Mouse (Mus musculus): ENCODE results near the gene Cdk5.

Cdk5 gene

DNA sequence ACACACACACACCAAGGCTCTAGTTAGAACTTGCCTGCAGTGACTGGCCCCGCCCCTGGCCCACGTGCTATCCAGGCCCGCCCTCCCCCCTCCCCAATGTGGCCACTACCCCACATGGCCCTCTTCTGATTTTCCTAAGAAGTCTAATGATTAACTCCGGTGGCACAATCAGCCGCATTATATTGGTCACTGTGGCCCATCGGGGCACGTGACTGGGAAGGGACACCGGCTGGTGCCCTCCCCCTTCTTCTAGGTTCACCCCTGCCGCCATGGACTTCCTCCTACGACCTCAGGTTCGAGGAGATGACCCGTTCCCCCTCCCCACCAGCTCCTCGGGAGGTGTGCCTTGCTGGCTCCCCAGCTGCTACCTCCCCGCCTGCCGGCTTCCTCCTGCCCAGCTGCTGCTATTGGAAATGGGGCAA is 4.7 kb upstream of the Cdk5 start:
- no peak for DNase-seq (ENCODE audit: low spot score)

DNA sequence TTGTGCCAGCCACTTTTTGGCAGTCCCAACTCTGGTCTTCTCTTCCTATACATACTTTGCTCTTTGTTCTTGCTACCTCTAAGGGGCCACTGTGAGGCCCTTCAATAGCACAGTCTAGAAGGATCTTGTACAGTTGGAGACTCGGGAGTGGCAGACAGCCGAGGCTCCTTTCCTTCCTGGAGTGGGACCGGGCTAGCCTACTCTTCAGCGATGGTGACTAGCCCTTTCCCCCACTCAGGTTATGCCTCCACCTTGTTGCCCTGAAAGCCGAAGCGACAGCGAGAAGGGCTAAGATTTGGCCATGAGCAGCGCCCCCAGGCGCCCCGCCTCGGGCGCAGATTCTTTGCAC is 3.9 kb upstream of the Cdk5 start:
- no peak for DNase-seq (ENCODE audit: low spot score)

DNA sequence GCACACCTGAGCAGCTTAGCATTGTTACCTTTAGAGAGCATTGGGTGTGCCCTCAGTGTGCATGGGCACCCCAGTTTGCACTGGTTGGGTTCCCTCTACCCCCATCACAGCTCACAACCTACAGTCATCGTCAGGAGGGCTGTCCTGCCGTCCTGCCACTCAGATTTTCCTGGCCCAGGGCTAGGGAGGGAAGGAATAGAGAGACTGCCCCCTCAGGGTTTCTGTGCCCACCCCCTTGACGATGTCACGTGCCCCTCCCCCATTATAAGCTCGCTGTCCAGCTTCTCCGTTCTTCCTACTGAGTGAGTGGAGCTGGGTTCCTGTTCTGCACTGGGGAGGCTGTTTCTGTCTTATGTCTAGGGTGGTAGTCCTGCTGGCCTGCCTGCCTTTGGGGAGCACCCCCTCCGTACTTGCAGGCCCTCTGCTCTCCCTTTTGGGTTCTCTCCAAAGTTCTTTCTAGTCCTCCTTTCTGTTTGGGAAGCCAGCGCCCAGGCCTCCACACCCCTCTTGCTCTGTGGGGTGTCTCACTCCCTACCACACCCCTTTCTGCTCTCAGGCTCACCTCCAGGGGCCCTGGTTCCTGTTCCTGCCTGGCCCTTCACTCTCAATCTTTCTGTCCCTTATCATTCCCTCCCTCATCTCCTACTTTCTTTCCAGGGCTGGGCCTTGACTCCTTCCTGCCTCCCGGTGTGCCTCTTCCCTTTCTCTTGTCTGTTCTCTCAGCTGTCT is 3.4 kb upstream of the Cdk5 start:
- DNase-seq (ENCODE audit: low spot score) = no peak

DNA sequence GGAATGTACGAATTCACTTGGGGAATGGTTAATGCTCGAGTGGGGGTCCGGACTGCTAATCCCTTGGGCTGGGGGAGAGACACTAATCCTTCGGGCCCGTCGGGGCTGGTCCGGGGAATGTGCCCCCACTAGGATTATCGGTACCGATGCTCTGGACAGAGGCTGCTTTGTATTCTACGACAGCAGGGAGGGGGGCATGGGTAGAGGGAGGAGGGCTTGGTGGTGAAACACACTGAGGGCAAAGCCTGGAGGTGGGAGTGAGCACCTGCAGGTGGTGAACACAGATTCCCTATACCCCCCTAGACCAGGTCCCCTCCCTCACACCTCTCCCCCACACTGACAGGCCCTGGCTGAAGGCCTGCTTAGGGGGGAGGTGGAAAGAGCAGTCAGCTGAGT is 2.7 kb upstream of the Cdk5 start:
- no peak for DNase-seq (ENCODE audit: low spot score)

DNA sequence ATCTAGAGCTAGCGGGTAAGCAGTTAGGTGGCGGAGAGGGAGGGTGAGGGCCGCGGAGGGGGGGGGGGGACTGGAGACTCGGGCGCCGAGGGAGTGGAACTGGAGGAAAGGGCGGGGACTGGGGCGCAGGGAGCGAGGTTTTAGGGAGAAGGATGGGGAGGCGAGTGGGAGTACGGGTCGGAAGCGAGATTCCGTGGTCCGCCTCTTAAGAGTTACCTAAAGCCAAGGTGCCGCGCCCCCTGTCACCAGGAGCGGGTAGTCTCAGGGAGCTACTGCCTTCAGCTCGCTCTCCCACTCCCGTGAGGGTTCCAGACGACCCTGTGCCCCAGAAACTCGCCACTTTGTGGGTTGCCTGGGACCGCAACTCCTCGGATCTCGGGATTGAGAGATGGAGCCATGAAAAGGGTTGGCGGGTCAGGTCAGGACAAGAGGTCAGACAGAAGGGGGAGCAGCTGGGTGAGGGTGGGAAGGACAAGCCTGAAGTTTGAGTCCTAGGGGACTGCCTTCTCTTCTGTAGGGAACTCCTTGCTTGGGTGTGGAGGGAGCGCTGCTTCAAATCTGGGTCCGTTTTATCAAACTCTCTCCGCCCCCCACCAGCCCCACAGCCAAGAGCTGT is 2.2 kb upstream of the Cdk5 start:
- no peak for DNase-seq (ENCODE audit: low spot score)

DNA sequence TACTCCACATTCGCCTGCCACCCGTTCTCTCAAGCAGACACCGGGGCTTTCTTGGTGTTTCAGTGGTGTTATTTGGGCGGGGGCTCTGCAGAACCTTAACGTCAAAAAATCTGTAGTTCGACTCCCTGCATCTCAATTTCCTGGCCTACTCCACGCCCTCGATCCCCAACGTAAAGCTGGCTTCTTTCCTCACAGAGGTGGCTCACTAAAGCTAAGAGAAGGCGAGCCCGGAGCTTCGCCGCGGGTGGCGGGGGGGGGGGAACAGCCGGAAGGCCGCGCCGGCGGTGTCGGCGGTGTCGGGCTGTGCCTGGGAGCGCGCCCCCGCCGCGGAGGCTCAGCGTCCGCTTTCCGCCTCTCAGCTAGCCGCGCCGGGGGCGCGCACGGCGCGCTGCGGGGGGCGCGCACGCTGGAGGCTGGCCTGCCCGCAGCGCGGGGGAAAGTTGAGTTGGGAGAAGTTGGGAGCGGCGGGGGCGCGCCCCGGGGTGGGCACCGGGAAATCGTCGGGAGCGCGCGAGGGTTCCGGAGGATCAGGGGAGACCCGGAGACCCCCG is 1.6 kb upstream of the Cdk5 start:
- DNase-seq (ENCODE audit: low spot score) = peak; percentile 72

DNA sequence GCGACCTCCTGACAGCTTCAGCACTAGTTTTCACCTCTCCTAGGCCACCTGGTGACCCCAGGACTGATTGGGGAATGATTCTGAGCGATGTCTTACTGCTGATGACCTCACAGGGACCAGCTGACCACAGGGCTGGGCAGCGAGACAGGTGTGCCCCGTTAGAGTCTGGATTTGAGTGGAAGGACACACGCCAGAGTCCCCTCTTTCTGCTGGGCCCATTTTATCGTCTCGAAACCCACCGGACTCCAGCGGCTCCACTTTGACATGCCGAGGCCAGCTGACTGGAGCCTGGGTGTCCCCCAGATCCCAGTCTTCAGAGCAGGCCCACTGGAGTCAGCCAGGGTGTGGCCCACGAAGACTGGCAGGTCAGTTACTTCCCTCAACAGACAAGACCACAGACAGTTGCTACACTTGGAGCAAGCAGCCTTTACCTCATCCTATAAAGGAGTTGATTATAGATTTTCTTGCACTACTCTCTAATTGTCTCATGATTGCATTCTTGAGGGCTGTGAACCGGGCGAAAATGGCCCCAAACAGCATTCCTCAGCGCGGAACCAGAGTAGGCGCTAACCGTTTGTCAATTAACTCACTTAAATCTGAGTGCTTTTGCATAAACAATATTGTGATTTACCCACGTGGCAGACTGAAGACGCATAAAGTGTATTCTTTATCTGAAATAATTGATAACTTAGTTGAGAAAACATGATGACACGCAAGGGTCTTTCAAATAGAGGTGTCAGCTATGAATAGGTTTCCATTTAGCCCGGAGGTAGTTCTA is 863 bp upstream of the Cdk5 start:
- no peak for DNase-seq (ENCODE audit: low spot score)

DNA sequence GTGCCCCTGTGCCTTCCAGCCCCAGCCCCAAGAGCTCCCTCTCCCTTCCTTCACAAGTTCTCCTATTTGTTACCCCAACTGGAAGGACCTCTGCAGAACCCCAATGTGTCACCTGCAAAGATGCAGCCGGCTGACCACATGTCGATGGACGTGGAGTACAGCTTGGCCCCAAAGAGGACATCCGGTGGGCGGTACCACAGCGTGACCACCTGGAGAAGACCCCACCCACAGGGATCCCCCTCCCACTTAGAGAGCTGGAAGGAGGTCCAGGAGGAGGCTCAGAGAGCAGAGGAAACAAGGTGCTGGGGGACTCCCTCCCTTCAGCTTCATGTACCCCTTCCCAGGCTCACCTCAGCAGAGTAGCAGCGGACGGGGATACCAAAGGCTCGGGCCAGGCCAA is 2.9 kb downstream of the Cdk5 start:
- no peak for DNase-seq (ENCODE audit: low spot score)

DNA sequence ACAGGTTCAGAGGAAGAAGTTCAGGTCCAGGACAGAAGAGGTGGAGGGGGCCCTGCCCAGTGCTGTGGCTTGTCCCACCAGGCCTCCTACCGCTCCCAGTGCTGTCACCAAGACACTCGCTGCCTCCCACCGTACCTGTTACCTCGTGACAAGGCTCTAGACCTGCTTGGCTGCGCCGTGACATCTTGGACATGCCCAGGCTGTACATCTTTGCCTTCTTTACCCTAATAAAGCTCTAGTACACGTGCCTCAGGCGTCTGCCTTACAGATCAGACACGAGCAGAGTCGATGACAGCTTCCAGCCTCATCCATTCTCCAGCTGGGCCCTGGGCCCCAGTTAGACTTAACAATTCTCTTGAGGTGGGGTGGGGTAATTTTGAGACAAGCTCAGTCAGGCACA is 5.7 kb downstream of the Cdk5 start:
- DNase-seq (ENCODE audit: low spot score) = no peak

DNA sequence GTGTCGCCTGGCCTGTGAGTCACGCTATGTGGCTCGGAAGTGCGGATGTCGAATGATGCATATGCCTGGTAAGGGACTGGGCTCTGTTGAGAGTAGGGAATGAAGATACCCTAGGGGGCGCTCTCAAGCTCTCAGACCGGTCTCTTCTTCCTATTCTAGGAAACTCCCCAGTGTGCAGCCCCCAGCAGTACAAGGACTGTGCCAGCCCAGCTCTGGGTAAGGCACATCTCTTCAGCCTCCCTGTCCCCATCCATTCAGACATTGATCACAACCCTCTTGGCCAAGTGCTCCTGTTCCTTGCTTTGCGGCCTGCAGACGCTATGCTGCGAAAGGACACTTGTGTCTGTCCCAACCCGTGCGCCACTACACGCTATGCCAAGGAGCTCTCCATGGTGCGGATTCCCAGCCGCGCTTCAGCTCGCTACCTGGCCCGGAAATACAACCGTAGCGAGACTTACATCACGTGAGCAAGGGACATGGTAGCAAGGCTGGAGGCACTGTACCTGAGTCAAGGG is 7.1 kb downstream of the Cdk5 start:
- DNase-seq (ENCODE audit: low spot score) = peak; percentile 53

DNA sequence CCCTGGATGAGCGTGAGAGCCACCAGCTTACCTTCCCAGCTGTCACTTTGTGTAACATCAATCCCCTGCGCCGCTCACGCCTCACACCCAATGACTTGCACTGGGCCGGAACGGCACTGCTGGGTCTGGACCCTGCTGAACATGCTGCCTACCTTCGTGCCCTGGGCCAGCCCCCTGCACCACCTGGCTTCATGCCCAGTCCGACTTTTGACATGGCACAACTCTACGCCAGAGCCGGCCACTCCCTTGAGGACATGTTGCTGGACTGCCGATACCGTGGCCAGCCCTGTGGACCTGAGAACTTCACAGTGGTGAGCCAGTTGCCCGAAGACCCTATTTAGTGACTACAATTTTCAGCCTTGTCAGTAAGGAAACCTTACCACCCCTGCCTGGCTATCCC is 9.4 kb downstream of the Cdk5 start:
- DNase-seq (ENCODE audit: low spot score) = no peak

DNA sequence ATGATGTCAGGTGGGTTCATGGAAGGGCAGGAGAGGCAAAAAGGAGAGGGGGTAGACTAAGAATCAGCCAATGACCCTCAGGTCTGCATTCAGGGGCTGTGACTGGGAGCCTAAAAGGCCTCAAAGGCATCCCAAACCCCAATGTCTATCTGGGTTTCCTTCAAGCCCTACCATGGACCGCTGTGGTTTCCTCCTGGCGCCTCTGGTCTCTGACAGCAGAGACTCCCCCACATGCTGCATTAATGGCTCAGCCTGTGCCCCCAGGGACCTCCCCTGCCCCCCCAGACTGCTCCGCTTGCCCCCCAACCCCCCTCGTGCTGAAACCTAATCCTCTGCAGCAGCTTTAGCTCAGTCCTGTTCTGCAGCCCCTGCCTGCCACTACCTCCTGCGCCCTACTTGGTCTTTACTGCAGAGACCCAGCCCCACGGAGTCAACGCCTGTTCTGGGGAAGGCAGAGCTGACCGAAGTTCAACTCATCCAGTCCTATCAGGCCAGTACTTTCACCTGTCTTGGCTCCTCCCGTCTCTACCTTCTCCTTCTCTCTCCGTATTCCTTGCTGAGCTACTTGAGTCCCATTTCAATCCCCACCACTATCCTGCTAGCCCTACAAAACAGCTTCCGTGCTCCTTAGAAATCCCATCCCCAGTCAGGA is 10.2 kb downstream of the Cdk5 start, which contains the start of gene Asic3:
Gene Asic3 (plus strand): TSS at position 351 of the 652 bp plus-strand sequence.
- no peak for DNase-seq (ENCODE audit: low spot score)

DNA sequence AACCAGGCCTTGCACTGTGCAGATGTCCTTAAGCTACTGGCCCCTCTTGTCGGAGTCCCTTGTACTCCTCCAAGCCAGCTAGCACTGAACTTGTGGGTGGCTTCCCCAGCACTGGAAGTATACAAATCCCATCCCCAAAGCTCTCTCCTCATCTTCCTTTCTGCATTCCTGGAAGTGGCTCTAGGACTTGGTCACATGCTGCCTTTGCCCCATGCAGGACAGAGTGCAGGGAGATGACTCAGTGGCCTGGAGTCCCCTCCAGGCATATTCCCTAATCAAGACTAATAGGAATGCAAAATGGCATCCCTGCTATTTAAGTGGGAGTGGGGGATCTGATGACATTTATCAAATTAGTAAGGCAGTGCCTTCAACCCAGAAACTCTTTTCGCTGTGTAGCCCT is 11.3 kb downstream of the Cdk5 start:
- DNase-seq (ENCODE audit: low spot score) = no peak

DNA sequence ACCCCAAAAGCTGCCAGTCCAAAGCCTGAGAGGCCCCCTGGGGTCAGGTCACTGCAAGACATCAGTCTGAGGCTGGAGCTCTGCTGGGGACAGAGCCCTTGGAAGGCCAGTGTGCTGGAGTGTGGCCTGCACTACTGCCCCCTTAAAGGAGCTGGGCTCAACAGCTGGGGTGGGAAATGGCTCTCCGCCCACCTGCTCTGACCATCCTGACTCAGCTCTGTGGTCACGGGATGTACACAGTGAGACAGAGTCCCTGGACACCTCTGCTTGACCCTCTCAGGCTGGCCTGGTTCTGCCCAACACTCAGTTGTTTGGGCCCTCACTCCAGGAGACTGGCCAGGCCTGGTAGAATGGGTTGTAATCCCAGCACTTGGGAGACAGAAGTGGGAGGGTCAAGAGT is 13.9 kb downstream of the Cdk5 start:
- DNase-seq (ENCODE audit: low spot score) = no peak

DNA sequence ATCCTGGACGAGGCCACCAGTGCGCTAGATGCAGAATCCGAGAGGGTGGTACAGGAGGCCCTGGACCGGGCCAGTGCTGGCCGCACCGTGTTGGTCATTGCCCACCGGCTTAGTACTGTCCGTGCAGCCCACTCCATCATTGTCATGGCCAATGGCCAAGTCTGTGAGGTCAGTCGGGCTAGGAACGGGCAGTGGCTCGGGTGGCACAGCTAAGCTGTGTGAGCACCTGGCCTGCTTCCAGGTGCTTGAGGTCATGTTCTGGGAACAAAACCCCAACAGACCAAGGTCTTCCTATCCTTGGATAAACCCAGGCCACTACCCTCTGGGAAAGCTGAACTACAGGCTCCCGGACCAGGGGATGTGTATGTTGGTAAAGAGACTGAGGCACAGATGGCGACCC is 14.7 kb downstream of the Cdk5 start:
- DNase-seq (ENCODE audit: low spot score) = no peak

DNA sequence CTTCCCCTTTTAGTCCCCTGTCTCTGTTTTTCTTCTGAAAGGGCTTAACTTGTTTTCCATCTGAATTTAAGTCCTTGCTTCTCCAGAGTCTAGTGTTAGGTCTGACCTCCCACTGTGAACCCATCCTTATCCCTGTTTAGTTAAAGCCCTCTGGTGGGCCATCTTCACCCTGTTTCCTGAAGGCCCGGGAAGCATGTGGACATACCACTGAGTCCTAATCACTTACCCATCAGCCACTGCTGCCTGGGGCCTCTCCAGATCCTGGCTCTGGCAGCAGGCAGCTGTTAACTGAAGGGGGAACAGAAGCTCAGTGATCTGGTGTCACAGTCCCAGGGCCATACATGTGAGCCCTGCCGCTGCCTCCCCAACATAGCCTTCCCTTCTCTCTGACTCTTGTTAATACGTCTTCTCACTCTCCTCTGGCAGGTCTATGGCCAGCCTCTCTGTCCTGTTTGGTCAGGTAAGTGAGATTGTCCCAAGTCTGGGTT is 17.9 kb downstream of the Cdk5 start:
- DNase-seq (ENCODE audit: low spot score) = no peak

DNA sequence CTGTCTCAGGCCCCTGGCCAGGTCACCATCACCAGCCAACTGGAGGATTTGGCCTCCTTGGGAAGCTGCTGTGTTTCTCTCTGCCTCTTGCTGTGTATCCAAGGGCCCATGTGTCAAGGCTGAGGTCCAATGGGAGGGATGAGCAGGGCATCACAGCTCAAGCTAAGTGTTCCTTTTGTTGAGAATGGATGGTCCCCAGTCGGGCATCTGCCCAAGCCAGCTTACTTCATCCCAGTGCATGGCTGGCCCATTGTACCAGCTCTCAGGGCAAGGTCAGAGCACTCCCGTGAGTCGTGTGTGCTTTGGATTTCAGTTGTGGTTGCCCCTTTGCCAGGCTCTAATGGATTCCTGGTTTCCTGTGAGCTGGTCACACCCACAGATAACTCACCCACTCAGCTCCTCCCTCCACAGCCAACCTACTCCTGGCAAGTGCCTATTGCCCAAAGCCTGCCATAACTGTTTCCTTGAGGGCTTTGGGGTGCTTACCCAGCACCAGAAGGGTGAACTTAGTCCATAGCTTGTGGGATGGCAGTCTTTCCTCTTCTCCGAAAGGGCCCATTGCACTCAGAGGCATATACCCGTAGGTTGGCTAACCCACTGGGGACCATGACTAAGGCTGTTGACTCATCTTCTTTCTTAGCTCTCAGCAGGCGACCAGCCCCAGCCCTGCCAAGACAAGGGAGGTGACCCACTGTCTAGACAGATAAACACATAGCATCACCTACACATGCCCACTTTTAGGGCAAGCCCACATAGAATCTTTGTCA is 18.6 kb downstream of the Cdk5 start:
- no peak for DNase-seq (ENCODE audit: low spot score)

DNA sequence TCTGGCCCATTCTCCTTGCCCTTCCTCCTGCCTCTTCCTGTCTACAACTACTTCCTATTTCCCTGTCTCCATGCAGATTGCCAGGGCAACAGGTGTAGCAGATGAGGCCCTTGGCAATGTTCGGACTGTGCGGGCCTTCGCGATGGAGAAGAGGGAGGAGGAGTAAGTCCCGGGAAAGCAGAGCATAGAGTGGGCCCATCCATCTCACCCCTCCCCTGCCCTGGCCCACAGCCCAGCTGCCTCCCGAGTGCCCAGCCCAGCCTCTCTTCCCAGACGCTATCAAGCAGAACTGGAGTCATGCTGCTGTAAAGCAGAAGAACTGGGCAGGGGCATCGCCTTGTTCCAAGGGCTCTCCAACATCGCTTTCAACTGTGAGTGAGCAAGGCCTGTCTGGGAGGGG is 21.4 kb downstream of the Cdk5 start:
- DNase-seq (ENCODE audit: low spot score) = no peak

DNA sequence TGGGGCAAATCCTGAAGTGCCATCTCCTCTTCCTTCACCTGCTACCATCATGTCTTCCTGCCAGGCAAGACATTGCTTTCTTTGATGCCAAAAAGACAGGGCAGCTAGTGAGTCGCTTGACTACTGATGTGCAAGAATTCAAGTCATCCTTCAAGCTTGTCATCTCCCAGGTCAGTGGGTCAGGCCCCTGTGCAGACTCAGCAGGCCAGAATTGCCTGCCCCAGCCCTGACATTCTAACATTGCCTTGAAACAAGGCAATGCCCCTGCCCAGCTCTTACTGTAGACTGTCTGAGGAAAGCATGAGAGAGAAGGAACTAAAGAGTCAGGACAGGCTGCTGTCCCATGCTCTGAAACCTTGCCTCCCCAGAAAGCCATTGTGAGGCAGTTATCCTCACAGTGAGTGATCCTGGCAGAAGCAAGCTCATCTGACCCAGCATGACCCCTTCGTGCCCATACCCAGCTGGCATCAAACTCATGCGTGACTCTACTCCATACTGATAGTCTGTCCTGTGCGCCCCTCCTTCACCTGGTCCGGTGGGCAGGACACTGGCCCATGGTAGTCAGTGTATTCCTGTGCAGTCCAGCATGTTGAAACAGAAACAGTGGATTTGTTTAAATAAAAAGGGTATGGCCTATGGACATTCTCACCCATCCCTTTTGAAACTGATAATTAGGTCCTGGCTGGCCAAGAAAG is 22.3 kb downstream of the Cdk5 start:
- no peak for DNase-seq (ENCODE audit: low spot score)

DNA sequence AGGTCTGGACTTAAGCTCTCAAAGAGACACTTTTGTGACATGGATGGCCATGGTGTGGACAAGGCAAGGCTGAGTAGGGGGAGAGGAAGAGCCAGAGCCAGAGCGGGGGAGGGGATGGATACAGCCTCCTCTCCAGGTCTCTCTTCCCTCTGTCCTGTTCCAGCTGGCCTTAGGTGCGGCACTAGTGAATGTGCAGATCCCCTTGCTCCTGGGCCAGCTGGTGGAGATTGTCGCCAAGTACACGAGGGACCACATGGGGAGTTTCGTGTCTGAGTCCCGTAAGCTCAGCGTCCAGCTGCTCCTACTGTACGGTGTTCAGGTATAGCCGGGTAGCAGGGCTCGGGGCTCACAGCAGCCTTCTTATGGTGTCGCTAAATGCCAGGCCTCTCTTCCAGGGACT is 23.0 kb downstream of the Cdk5 start:
- DNase-seq (ENCODE audit: low spot score) = no peak

DNA sequence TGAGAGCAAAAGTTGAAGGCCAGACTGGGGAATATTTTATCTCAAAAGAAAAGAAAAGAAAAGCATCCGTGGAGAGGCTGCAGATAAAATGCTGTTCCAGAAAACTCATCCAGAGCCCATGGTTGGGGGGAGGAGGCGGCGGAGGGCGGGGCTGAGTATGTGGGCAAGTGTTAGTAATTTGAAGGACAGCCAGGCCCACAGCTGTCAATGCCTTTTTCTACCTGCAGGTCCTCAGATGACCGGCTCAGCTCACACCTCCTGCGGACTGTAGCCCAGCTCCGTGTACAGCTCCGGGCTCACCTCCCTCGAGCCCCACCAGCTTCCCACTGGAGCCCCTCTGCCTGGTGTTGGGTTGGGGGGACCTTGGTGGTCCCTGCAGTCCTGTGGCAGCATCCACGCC is 23.6 kb downstream of the Cdk5 start:
- no peak for DNase-seq (ENCODE audit: low spot score)

Data from ovary, postnatal 14 days (tissue).